Mouse (Mus musculus) CH12.LX (cell line): Measurements from ENCODE around the gene Cd81. TPM values are rescaled to one million over a fixed set of nuclear protein-coding genes. Genes with fewer than 3 reads are reported as not detected.

Source experiments
- DNase-seq: peaks from one replicate; pipeline ENCODE4 v3.0.0-alpha.2; 2013; ENCODE audit errors: extremely low read depth
- H3K27ac ChIP-seq: 2 replicates; pipeline ENCODE4 v1.5.1; 2012; ENCODE audit warnings: low read depth, mild to moderate bottlenecking, control low read depth, moderate library complexity; ENCODE audit not compliant: insufficient read depth
- H3K27me3 ChIP-seq: replicated peaks from 2 replicates; pipeline ENCODE3; 2012; ENCODE audit warnings: inconsistent platforms
- H3K36me3 ChIP-seq, 2 experiments: replicated peaks in 1 of 2; 2 replicates each; pipeline versions ENCODE3 to v1.6.1; 2012; ENCODE audit warnings: inconsistent platforms in 1 of 2, low read length in 1 of 2, mild to moderate bottlenecking in 1 of 2, mixed read lengths in 1 of 2, moderate library complexity in 1 of 2; ENCODE audit not compliant: control insufficient read depth in 1 of 2, insufficient read depth in 1 of 2
- H3K4me1 ChIP-seq, 2 experiments: 2 replicates each; pipeline ENCODE4 v1.6.1; 2012; ENCODE audit warnings: inconsistent platforms in 1 of 2, moderate library complexity in 1 of 2; ENCODE audit not compliant: insufficient read depth in 2 of 2, control insufficient read depth in 1 of 2
- H3K4me2 ChIP-seq: 2 replicates; pipeline ENCODE4 v1.6.1; 2012; ENCODE audit warnings: low read depth, mild to moderate bottlenecking, control low read depth; ENCODE audit not compliant: poor library complexity, insufficient read depth, severe bottlenecking
- H3K4me3 ChIP-seq, 3 experiments: fragments of 150-350 bp in 1 of 3; sonication (generic) in 1 of 3; replicated peaks in 1 of 3; 2 replicates each; pipeline versions ENCODE3 to v1.5.1; 2011 to 2012; ENCODE audit warnings: low read depth in 2 of 3, low read length in 2 of 3, mild to moderate bottlenecking in 2 of 3, moderate library complexity in 2 of 3, control low read depth in 1 of 3, improper control_type of control experiment in 1 of 3, inconsistent platforms in 1 of 3, mixed read lengths in 1 of 3; ENCODE audit not compliant: poor library complexity in 1 of 3
- H3K79me2 ChIP-seq: replicated peaks from 2 replicates; pipeline ENCODE4 v1.6.1; 2012; ENCODE audit warnings: mild to moderate bottlenecking, moderate library complexity; ENCODE audit not compliant: control insufficient read depth, poor library complexity, insufficient read depth, severe bottlenecking; ENCODE audit errors: extremely low read depth
- H3K9ac ChIP-seq: 2 replicates; pipeline ENCODE4 v1.6.1; 2012; ENCODE audit warnings: low read depth, mild to moderate bottlenecking, control low read depth, moderate library complexity; ENCODE audit not compliant: insufficient read depth
- H3K9me3 ChIP-seq: replicated peaks from 2 replicates; pipeline ENCODE3; 2012; ENCODE audit warnings: low read length, inconsistent platforms, mixed read lengths
- BHLHE40 ChIP-seq: IDR thresholded peaks from 2 replicates; pipeline ENCODE4 v1.6.1; 2011; ENCODE audit warnings: mild to moderate bottlenecking, low read depth, low read length, improper control_type of control experiment
- CHD1 ChIP-seq: IDR thresholded peaks from 2 replicates; pipeline ENCODE4 v1.6.1; 2012; ENCODE audit warnings: low read depth, low read length, improper control_type of control experiment, inconsistent platforms
- CTCF ChIP-seq, 2 experiments: IDR thresholded peaks in 1 of 2; conservative IDR thresholded peaks in 1 of 2; 2 replicates each; pipeline ENCODE4 v1.5.1; 2011 to 2012; ENCODE audit warnings: low read depth in 2 of 2, low read length in 2 of 2, improper control_type of control experiment in 1 of 2, inconsistent platforms in 1 of 2, mild to moderate bottlenecking in 1 of 2, moderate library complexity in 1 of 2
- EP300 ChIP-seq: IDR thresholded peaks from 2 replicates; pipeline ENCODE4 v1.6.1; 2011; ENCODE audit warnings: low read length, improper control_type of control experiment
- HCFC1 ChIP-seq: IDR thresholded peaks from 2 replicates; pipeline ENCODE4 v1.6.1; 2012; ENCODE audit warnings: low read depth, mild to moderate bottlenecking, inconsistent platforms, low read length, improper control_type of control experiment
- IRF4 ChIP-seq: IDR thresholded peaks from 2 replicates; pipeline ENCODE4 v1.6.1; 2014; ENCODE audit warnings: low read depth, mild to moderate bottlenecking, inconsistent platforms, low read length, improper control_type of control experiment
- JUN ChIP-seq: IDR thresholded peaks from 2 replicates; pipeline ENCODE4 v1.6.1; 2011; ENCODE audit warnings: low read depth, mild to moderate bottlenecking, low read length, improper control_type of control experiment, moderate library complexity; ENCODE audit not compliant: insufficient read depth
- JUND ChIP-seq: conservative IDR thresholded peaks from 2 replicates; pipeline ENCODE4 v1.6.1; 2011; ENCODE audit warnings: low read depth, low read length, improper control_type of control experiment
- KAT2A ChIP-seq: IDR thresholded peaks from 2 replicates; pipeline ENCODE4 v1.6.1; 2012; ENCODE audit warnings: low read length, improper control_type of control experiment, inconsistent platforms; ENCODE audit not compliant: insufficient replicate concordance
- MAFK ChIP-seq: IDR thresholded peaks from 2 replicates; pipeline ENCODE4 v1.6.1; 2011; ENCODE audit warnings: low read length, improper control_type of control experiment; ENCODE audit not compliant: insufficient replicate concordance
- MAX ChIP-seq: IDR thresholded peaks from 2 replicates; pipeline ENCODE4 v1.6.1; 2011; ENCODE audit warnings: low read length, improper control_type of control experiment
- MAZ ChIP-seq: IDR thresholded peaks from 2 replicates; pipeline ENCODE4 v1.6.1; 2012; ENCODE audit warnings: low read depth, mild to moderate bottlenecking, inconsistent platforms, low read length, improper control_type of control experiment, moderate library complexity
- MYC ChIP-seq: IDR thresholded peaks from 2 replicates; pipeline ENCODE4 v1.6.1; 2011; ENCODE audit warnings: low read depth, mild to moderate bottlenecking, improper control_type of control experiment, low read length
- NELFE ChIP-seq: IDR thresholded peaks from 2 replicates; pipeline ENCODE4 v1.6.1; 2011; ENCODE audit warnings: low read depth, low read length, improper control_type of control experiment
- PAX5 ChIP-seq: IDR thresholded peaks from 2 replicates; pipeline ENCODE4 v1.6.1; 2012; ENCODE audit warnings: low read length, inconsistent platforms, mixed read lengths
- POLR2A ChIP-seq: IDR thresholded peaks from 2 replicates; pipeline ENCODE4 v1.6.1; 2011; ENCODE audit warnings: low read depth, mild to moderate bottlenecking, improper control_type of control experiment, low read length
- POLR2AphosphoS2 ChIP-seq: IDR thresholded peaks from 2 replicates; pipeline ENCODE4 v1.6.1; 2011; ENCODE audit warnings: low read depth, low read length, improper control_type of control experiment
- RAD21 ChIP-seq: IDR thresholded peaks from 2 replicates; pipeline ENCODE4 v1.6.1; 2011; ENCODE audit warnings: low read depth, mild to moderate bottlenecking, low read length, improper control_type of control experiment, moderate library complexity
- RCOR1 ChIP-seq: conservative IDR thresholded peaks from 2 replicates; pipeline ENCODE4 v1.6.1; 2012; ENCODE audit warnings: low read depth, mild to moderate bottlenecking, inconsistent platforms, low read length, improper control_type of control experiment
- SIN3A ChIP-seq: IDR thresholded peaks from 2 replicates; pipeline ENCODE4 v1.6.1; 2012; ENCODE audit warnings: low read length, improper control_type of control experiment, inconsistent platforms
- SMC3 ChIP-seq: IDR thresholded peaks from 2 replicates; pipeline ENCODE4 v1.6.1; 2011; ENCODE audit warnings: low read depth, low read length, improper control_type of control experiment
- TBP ChIP-seq: conservative IDR thresholded peaks from 2 replicates; pipeline ENCODE4 v1.6.1; 2011; ENCODE audit warnings: low read depth, low read length, improper control_type of control experiment
- TCF12 ChIP-seq: IDR thresholded peaks from 2 replicates; pipeline ENCODE4 v1.6.1; 2014; ENCODE audit warnings: low read depth, mild to moderate bottlenecking, inconsistent platforms, low read length, improper control_type of control experiment
- ZC3H11A ChIP-seq: IDR thresholded peaks from 2 replicates; pipeline ENCODE4 v1.6.1; 2012; ENCODE audit warnings: low read depth, mild to moderate bottlenecking, inconsistent platforms, low read length, improper control_type of control experiment
- ZKSCAN1 ChIP-seq: IDR thresholded peaks from 2 replicates; pipeline ENCODE4 v1.6.1; 2012; ENCODE audit warnings: low read depth, inconsistent platforms, low read length, improper control_type of control experiment, borderline replicate concordance
- ZMIZ1 ChIP-seq: IDR thresholded peaks from 2 replicates; pipeline ENCODE4 v1.6.1; 2012; ENCODE audit warnings: low read depth, mild to moderate bottlenecking, inconsistent platforms, low read length, improper control_type of control experiment
- dilution Hi-C: fragments of 300-500 bp; cut with MboI; formaldehyde crosslinking; loops from 2 replicates; pipeline ENCODE4 v1.14.3; 2020; ENCODE audit warnings: low sequenced_read_pairs; ENCODE audit not compliant: extremely low pct_unique_long_range_greater_than_20kb, extremely low pct_ligation_motif_present
- in situ Hi-C: fragments of 300-500 bp; cut with MboI; formaldehyde crosslinking; loops from 3 replicates; pipeline ENCODE4 v1.14.3; 2019; ENCODE audit warnings: low sequenced_read_pairs, low pct_ligation_motif_present, low pct_unique_long_range_greater_than_20kb, mixed read lengths
- polyA plus RNA-seq: library from polyadenylated mRNA; unstranded; fragments of >175 nt; gene quantifications from 2 replicates; pipeline ENCODE4 v1.2.1, GENCODE M21; 2012; ENCODE audit warnings: low read depth; ENCODE audit not compliant: insufficient read length
- total RNA-seq, 2 experiments: library from RNA; depleted of rRNA; stranded (reverse); fragments of 300-350 nt in 1 of 2; fragments of >200 nt in 1 of 2; gene quantifications; 2 replicates each; pipeline ENCODE4 v1.2.3; 2012 to 2014

Cd81 gene
- total and polyA plus RNA-seq, 3 experiments, result 318 to 352 (median 327) TPM

GRCm38 (mm10) chr7:143108996-143109660 lies 56.6 kb downstream of the Cd81 start:
- Histone ChIP-seq H3K79me2 (no peaks in the 10 kb centered on the region), H3K4me3 (no peak overlapping the region), H3K9me3 (peaks cover 7% of the 10 kb centered on the region), H3K9ac (no peak overlapping the region), H3K27me3 (peaks cover 94% of the 10 kb centered on the region), H3K27ac (no peak overlapping the region), H3K4me2 (no peak overlapping the region), H3K4me1 (no peaks in the 10 kb centered on the region), H3K36me3 (no peaks in the 10 kb centered on the region)
- dilution Hi-C loops, result no loop called here
- DNase-seq, result no peak
- no peak for TF ChIP-seq TBP
- no peak for TF ChIP-seq RCOR1
- TF ChIP-seq SMC3, result no peak
- TF ChIP-seq JUND, result no peak
- TF ChIP-seq ZKSCAN1, result no peak
- TF ChIP-seq MAFK, result no peak
- no peak for TF ChIP-seq RAD21
- no peak for TF ChIP-seq NELFE
- TF ChIP-seq KAT2A, result no peak
- no peak for TF ChIP-seq TCF12
- no peak for TF ChIP-seq ZMIZ1
- no peak for TF ChIP-seq MAZ
- no peak for TF ChIP-seq IRF4
- no peak for TF ChIP-seq MAX
- TF ChIP-seq MYC, result no peak
- in situ Hi-C loops, result no loop called here

GRCm38 (mm10) chr7:143109696-143110095 lies 57.2 kb downstream of the Cd81 start:
- no peak overlapping the region for H3K4me2 ChIP-seq
- no peaks in the 10 kb centered on the region for H3K4me1 ChIP-seq
- H3K79me2 ChIP-seq, result no peaks in the 10 kb centered on the region
- H3K9ac ChIP-seq, result no peak overlapping the region
- TF ChIP-seq SIN3A (no peak), ZC3H11A (no peak), ZKSCAN1 (no peak), TBP (no peak), PAX5 (no peak), POLR2A (no peak), JUN (no peak), HCFC1 (no peak), EP300 (no peak), POLR2AphosphoS2 (no peak), CTCF (conservative IDR thresholded peaks at IDR 0.05 in 1 of 2, IDR thresholded peaks at IDR 0.05 in 1 of 2; ENCODE audit: low read depth in 2 of 2, low read length in 2 of 2) (no peak), CHD1 (no peak), RCOR1 (no peak), BHLHE40 (no peak), ZMIZ1 (no peak)
- H3K27ac ChIP-seq, result no peak overlapping the region
- peaks cover 13% of the 10 kb centered on the region for H3K9me3 ChIP-seq
- dilution Hi-C loops, result no loop called here
- peaks cover 93% of the 10 kb centered on the region for H3K27me3 ChIP-seq
- in situ Hi-C loops, result no loop called here
- H3K4me3 ChIP-seq, result no peak overlapping the region
- DNase-seq, result no peak
- no peaks in the 10 kb centered on the region for H3K36me3 ChIP-seq
